Mouse (Mus musculus): Measurements from ENCODE around the gene Gdf5.

GRCm38 (mm10) chr2:155945124-155945523 is at the start of gene Gdf5:
- TF ChIP-seq CTCF (conservative IDR thresholded peaks at IDR 0.05; ENCODE audit: low read length) (no peak), NANOG (IDR thresholded peaks at IDR 0.05; ENCODE audit: borderline replicate concordance, low read length) (no peak), POU5F1 (IDR thresholded peaks at IDR 0.05; ENCODE audit: borderline replicate concordance, low read length) (no peak)
